Mouse (Mus musculus): ENCODE results near the gene Aven.

The Aven gene

GRCm38 (mm10) chr2:112483334-112483651, 9.5 kb upstream of the Aven start:
- intact Hi-C loops (cut with DNase I): no loop called here

DNA sequence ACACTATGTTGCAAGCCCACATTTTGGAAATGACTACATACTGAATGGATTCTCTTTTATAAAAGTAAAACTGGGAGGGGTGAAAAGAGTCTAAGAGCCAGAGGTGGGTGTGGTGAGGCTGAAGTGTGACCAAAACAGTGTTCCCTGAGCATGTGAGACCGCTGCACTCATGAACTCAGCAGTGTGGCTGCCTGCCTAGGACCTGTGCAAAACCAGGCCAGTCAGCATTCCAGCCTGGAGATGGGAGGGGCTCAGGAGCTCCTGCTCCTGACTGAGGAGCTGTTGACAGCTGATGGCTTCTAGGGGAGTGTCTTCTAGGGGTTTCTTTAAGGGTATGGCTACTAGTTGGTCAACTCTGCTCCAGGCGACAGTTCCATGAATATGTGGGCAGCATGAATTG, 7.9 kb upstream of the Aven start:
- intact Hi-C loops (cut with DNase I): no loop called here

DNA sequence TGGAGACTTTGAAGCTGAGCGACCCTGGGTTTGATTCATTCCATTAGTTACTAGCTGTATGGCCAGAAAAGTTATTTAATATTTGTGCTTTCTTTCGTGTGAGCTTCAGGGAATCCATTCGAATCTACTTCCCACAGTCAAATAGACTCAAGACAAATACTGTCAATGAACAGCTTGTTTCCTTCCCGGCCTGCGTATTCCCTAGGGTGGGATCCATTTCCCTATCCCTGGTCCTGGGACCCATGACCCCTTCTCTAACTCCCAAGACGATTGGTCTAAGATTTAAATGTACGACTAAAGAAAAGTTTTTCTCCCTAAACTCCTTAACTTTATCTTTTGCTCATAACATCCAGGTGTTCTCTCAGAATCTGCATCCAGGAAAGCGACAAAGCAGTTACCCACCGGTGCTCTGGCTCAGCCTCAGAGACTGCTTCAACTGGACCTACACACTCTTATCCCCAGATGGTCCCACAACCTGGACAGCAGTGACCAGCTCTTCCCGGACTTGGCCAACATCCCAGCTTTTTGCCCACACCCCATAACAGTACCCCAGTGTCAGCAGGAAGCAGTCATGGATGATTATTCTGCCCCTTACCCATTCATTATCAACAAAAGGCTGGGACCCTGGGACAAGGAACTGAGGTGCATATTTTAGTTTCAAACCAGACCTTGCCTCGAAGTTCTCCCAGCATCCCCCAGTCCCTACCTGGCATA, 2.1 kb upstream of the Aven start:
- intact Hi-C loops (cut with DNase I): loop anchor here (5.0 kb wide), 1 partner anchor 38 kb away; the partner anchor contains the start of gene Emc7

- intact Hi-C loops (cut with DNase I): loop anchor here (5.0 kb wide), 1 partner anchor 39 kb away; the partner anchor contains the start of gene Emc7
Observed at GRCm38 (mm10) chr2:112491629-112492028, 1.1 kb upstream of the Aven start.

- intact Hi-C loops (cut with DNase I): loop anchor here (5.0 kb wide), 1 partner anchor 40 kb away; the partner anchor contains the start of gene Emc7
Observed at GRCm38 (mm10) chr2:112492431-112492855, 321 bp upstream of the Aven start.

DNA sequence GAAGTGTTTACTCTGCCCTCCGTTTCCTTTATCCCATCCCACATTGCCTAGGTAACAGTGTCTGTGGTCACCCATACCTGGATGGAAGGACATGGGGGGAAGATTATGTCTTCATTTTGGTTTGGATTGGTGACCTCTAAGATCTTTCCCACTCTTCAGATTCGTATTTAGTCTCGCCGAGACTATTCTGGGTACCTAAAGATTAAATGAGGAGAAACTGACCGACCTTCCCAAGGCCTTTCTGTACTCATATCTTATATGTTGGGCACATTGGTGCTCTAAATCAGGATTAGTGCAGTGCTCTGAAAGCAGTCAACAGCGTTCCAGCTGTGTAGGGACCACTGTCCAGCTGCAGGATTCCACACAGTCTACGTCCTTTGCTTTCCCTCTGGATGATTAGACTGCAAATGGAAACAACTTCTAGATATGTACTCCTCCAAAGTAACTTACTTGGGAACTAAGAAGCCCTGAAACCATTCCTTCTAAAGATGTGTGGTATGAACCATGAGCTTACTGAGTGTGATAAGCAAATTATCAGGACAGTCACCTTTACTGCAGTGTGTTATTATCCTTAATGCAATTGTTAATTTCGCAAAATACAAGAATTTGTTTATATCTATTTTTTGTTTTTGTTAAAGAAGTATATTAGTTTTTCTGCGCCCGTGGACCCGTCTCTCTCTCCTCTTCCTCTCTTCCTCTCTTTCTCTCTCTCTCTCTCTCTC, 936 bp downstream of the Aven start:
- intact Hi-C loops (cut with DNase I): loop anchor here (5.0 kb wide), 1 partner anchor 41 kb away; the partner anchor contains the start of gene Emc7

DNA sequence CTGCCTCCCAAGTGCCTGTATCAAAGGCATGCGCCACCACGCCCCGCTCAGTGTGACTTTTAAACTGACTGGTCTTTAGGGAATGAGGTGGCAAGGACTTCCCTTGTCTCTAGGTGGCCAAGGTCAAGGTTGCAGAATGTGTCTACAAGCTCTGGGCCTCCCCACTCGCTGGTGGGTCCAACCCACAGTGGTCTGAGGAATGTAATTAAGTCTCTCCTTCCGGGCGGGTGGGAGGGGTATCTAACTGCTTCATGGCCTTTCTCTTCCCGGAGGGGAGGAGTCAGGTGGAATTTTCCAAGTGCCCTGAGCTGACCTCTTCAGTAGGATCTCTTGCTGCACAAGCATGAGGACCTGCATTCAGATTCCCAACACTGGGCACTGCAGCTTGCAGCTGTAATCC, 5.1 kb downstream of the Aven start:
- intact Hi-C loops (cut with DNase I): no loop called here

DNA sequence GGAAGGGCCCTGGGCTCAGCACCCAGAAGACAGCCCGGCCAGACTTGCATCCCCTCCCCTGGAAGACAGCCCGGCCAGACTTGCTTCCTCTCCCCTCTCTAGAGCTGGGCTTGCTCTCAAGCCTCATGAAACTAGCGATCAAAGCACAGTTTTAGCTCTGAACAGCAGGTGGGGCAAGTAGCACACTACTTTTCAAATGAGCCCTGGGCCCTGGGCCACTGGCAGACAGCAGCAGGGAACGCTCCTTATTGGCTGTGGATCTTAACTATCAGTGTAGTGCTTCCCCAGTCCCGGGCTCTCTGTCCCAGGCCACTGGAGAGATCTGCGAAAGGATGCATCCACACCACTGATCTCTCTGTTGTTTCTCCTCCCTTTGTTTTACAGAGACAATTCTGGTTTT, 8.4 kb downstream of the Aven start:
- intact Hi-C loops (cut with DNase I): loop anchor here (2.0 to 10.0 kb wide), 2 partner anchors 114 to 266 kb away; no protein-coding TSS in a partner anchor

DNA sequence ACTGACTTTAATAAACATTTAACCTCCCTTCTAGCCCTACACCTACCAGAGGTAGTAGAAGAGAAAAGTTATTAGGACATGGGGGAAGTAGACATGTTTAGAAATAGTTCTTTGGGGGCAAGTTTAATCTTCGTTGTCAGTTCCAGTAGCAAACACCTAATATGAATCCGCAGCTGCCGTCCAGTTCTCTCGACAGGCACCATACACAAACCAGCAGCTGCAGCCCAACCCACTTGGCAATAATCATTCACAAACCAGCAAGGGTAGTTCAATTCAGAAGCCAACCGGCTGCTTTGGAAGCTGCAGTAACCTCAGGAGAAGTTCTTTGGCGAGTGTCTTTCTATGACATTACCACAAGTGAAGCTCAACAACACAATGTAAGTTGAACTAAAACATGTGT, 11.2 kb downstream of the Aven start:
- intact Hi-C loops (cut with DNase I): loop anchor here (10.0 kb wide), 1 partner anchor 111 kb away; no protein-coding TSS in a partner anchor

DNA sequence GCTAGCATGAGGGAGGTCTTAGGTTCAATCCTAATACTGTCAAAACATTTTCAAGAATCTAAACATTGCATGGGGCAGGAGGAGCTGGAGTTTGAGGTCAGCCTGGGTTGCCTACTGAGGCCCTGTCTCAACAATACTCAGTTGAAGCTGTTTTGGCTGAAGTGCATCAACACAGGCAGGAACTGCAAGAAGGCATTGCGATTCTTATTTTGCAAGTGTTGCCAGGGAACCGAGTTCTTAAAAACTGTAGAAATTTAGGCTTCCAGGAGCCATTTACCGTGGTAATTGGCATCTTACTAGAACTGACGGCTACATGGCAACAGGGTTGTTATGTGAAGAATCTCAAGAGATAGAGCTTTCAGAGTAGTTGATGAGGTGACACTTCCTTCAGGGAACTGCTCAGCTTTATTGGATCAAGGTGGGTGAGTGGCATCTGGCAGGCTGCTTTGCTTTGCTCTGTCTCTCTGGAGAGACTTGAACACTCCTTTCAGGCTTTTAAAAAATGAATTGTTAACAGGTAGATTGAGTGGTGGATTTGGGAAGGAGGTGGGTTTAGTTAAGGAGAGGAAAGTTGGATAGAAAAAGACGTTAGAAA, 14.2 kb downstream of the Aven start:
- intact Hi-C loops (cut with DNase I): loop anchor here (10.0 kb wide), 1 partner anchor 108 kb away; no protein-coding TSS in a partner anchor

GRCm38 (mm10) chr2:112507444-112507843, 14.7 kb downstream of the Aven start:
- intact Hi-C loops (cut with DNase I): loop anchor here (10.0 kb wide), 1 partner anchor 107 kb away; no protein-coding TSS in a partner anchor

GRCm38 (mm10) chr2:112510140-112510539, 17.4 kb downstream of the Aven start:
- intact Hi-C loops (cut with DNase I): no loop called here

- intact Hi-C loops (cut with DNase I): no loop called here
Observed at GRCm38 (mm10) chr2:112513036-112513435, 20.3 kb downstream of the Aven start.

GRCm38 (mm10) chr2:112516728-112517127, 24.0 kb downstream of the Aven start:
- intact Hi-C loops (cut with DNase I): no loop called here

DNA sequence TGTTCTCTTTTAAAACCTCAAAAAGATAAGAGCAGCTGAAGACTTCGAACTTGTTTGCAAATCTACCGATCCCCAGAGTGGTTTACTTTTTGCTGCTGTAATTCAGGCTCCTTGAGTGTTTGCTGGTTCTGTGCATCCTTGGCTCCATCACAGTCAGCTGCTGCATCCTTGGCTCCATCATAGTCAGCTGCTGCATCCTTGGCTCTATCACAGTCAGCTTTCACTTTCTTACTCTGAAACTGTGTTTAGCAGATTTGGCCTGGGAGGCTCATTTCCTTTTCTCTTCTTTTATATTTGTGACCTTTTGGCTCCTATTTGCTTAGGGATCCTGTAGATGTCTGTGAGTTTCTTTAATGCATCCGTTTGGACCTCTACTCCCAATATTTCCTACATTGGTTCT, 24.5 kb downstream of the Aven start:
- intact Hi-C loops (cut with DNase I): no loop called here

GRCm38 (mm10) chr2:112518541-112518940, 25.8 kb downstream of the Aven start:
- intact Hi-C loops (cut with DNase I): no loop called here

GRCm38 (mm10) chr2:112520526-112521482, 28.0 kb downstream of the Aven start:
- intact Hi-C loops (cut with DNase I): no loop called here

DNA sequence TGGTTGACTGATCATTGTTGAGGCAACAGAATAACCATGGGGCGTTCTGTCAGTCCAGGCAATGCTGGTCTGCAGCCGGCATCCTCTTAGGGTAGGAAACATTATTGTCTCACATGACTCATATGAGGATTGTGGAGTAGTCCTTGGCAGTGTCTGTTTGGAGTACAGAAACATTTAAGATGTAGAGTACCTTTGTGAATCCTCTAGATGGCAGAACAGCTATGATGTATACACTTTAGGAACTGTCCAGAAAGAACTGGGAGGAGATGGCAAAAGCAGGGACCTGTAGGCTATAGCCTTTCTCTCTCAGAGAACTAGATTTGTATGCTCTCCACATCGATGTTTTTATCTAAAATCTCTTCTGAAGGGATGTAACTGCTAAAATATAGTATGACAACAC, 34.2 kb downstream of the Aven start:
- intact Hi-C loops (cut with DNase I): no loop called here

DNA sequence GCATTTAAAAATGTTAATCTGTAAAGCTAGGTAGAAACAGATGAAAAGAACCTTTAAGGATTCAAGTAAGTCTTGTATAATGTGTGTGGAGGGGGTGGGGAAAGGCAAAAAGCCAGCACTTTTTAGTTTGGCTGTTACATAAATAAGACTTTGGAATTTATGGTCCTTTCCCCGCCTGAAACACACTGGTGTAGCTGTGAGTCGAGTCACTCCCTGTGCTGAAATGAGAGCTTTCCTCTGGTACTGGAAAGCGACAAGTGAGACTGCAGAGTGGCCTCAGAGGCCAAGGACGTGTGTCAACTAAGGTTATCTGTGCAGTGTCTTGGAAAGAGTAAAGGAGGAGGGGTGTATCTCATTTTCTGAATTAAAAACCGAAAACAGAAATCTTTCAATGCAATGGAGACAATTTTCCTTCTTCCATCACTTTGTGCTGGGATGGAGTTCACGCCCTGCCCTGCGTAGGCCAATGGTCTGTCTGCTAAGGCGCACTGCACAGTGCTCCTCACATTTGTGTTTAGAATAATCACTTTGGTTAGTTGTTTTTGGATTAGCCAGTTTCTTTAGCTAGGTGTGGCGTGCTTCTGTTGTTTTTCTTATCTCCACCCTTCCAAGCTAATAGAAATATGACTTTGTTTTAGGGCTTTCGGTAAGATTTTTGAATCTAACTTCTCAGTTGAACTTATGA, 40.2 kb downstream of the Aven start:
- intact Hi-C loops (cut with DNase I): no loop called here

- intact Hi-C loops (cut with DNase I): loop anchor here (5.0 kb wide), 2 partner anchors 78 to 233 kb away; no protein-coding TSS in a partner anchor
Observed at GRCm38 (mm10) chr2:112534677-112535222, 42.0 kb downstream of the Aven start.

All from adrenal gland (tissue).